Mouse (Mus musculus) retina, postnatal 7 days (tissue): ENCODE results near the gene Pkp2.

Source experiments
- DNase-seq: peaks from one replicate; pipeline ENCODE4 v3.0.0-alpha.2; 2012; ENCODE audit warnings: low read depth, low spot score

The Pkp2 gene

GRCm38 (mm10) chr16:16260882-16261281 lies 47.8 kb downstream of the Pkp2 start:
- DNase-seq: no peak

GRCm38 (mm10) chr16:16261481-16261880 lies 48.4 kb downstream of the Pkp2 start:
- DNase-seq: no peak

DNA sequence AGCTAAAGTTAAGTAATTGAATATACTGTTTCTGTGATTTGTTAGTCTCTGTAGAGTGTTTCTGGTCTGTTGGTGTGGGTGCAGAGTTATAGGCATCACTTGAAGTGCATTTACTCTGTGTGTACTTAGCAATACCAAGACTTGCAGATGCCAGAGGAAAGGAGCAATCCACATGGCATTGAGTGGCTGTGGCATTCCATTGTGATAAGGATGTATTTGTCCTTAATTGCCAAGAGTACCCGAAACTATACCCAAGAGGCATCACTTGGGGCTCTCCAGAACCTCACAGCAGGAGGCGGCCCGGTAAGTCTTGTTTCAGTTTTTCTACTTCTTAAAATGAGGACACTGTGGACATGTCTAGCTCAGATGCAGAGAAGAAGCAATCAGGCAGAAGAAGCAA lies 49.3 kb downstream of the Pkp2 start:
- DNase-seq: no peak

- DNase-seq: no peak
These were observed 59.9 kb downstream of the Pkp2 start for GRCm38 (mm10) chr16:16272978-16273377.

- DNase-seq: no peak
These were observed 60.6 kb downstream of the Pkp2 start for GRCm38 (mm10) chr16:16273752-16274151.

DNA sequence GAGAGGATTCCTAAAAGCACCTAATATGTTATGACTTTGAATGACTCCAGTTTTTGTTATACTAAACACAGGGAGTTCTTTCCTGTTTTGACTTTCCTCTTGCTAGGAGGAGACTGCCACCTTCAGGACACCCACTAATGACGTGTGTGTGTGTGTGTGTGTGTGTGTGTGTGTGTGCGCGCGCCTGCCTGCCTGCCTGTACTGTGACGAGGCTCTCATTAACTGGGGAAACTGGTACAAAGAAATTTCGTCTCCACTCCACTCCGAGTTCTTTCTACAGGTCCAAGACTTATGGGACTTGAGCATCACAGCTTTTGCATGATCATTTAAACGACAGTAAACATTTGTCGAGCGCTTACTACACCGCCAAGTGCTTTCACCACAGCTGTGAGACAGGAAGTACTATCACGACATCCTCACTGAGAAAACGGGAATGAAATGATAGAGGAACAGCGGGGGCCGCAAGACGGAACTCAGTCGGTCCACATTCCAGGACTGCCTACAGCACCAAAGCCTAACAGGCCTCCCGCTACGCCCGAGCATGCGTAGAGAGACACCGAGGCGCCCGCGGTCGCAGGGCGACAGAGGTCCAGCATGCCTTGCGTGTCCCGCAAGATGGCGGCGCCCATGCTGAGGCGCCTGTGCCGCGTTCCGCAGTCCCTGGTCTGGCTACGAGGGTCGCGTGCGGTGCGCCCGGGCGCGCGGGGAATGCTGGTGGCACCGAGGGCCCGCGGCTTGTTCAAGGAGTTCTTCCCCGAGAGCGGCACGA lies 89.4 kb downstream of the Pkp2 start, which contains the start of gene Yars2:
TSS of gene Yars2 (plus strand) at position 597 of the 769 bp plus-strand sequence.
- peak; percentile 84 for DNase-seq

DNA sequence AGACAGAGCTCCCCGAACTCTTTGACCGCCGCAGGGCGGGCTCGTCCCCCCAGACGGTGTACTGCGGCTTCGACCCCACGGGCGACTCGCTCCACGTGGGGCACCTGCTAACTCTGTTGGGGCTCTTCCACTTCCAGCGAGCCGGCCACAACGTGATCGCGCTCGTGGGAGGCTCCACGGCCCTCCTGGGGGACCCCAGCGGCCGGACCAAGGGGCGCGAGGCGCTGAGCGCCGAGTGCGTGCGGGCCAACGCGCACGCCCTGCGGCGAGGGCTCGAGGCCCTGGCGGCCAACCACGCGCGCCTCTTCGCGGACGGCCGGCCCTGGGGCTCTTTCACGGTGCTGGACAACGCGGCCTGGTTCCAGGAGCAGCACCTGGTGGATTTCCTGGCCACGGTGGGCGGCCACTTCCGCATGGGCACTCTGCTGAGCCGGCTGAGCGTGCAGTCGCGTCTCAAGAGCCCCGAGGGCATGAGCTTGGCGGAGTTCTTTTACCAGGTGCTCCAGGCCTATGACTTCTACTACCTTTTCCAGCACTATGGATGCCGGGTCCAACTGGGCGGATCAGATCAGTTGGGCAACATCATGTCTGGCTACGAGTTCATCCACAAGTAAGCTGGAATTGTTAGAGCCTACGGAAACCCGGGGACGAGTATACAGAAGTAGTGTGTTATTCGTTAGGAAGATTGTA lies 90.2 kb downstream of the Pkp2 start:
- peak; percentile 19 for DNase-seq

- no peak for DNase-seq
These were observed 90.8 kb downstream of the Pkp2 start for GRCm38 (mm10) chr16:16303888-16304287.

DNA sequence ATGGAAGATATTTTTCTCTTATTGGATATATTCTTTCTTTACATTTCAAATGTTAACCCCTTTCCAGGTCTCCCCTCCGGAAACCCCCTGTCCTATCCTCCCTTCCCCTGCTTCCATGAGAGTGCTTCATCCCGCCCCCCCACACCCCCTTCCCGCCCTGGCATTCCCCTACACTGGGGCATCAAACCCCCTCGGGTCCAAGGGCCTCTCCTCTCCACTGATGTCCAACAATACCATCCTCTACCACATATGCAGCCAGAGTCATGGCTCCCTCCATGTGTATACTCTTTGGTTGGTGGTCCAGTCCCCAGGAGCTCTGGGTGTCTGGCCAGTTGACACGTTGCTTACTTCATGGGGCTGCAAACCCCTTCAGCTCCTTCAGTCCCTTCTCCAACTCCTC lies 98.2 kb downstream of the Pkp2 start:
- DNase-seq: no peak
